Mouse (Mus musculus): ENCODE measurements around the gene Aars. TPM values are rescaled to one million over a fixed set of nuclear protein-coding genes. Genes with fewer than 3 reads are reported as not detected.
A peak's percentile ranks its signal among the peaks of the same experiment; 100 is the strongest.
"Not testable (repeated sequence)": the region's sequence is repeated elsewhere in the genome, so short reads cannot be mapped to it uniquely, and the experiment has no call there.

Aars gene
- polyA plus RNA-seq, 1 experiment = 30.3 TPM

- no peak for DNase-seq (ENCODE audit: low spot score)
These were observed 21.0 kb downstream of the Aars start for GRCm38 (mm10) chr8:111053827-111054518.

- no peak for DNase-seq (ENCODE audit: low spot score)
These were observed 22.2 kb downstream of the Aars start for GRCm38 (mm10) chr8:111055031-111055634.

- DNase-seq (ENCODE audit: low spot score) = no peak
These were observed 22.7 kb downstream of the Aars start for GRCm38 (mm10) chr8:111055661-111056060.

GRCm38 (mm10) chr8:111056158-111056663, 23.3 kb downstream of the Aars start, which contains the start of gene Exosc6:
Gene Exosc6, plus strand, starts transcription at chr8:111056339.
- peak; percentile 88 for DNase-seq (ENCODE audit: low spot score)

GRCm38 (mm10) chr8:111056691-111057293, 23.8 kb downstream of the Aars start:
- DNase-seq (ENCODE audit: low spot score) = peak; percentile 42

- DNase-seq (ENCODE audit: low spot score) = no peak
These were observed 26.1 kb downstream of the Aars start for GRCm38 (mm10) chr8:111058946-111059572.

GRCm38 (mm10) chr8:111061688-111062071, 28.7 kb downstream of the Aars start:
- no peak for DNase-seq (ENCODE audit: low spot score)

GRCm38 (mm10) chr8:111062072-111062757, 29.3 kb downstream of the Aars start:
- DNase-seq (ENCODE audit: low spot score) = peak; percentile 59

GRCm38 (mm10) chr8:111062893-111063292, 29.9 kb downstream of the Aars start:
- no peak for DNase-seq (ENCODE audit: low spot score)

GRCm38 (mm10) chr8:111066308-111066707, 33.4 kb downstream of the Aars start:
- DNase-seq (ENCODE audit: low spot score) = no peak

GRCm38 (mm10) chr8:111067439-111067838, 34.5 kb downstream of the Aars start:
- no peak for DNase-seq (ENCODE audit: low spot score)

- not testable (repeated sequence) for DNase-seq (ENCODE audit: low spot score)
These were observed 35.7 kb downstream of the Aars start for GRCm38 (mm10) chr8:111068660-111069059.

GRCm38 (mm10) chr8:111075926-111076325, 43.0 kb downstream of the Aars start:
- no peak for DNase-seq (ENCODE audit: low spot score)

GRCm38 (mm10) chr8:111079461-111079860, 46.5 kb downstream of the Aars start:
- DNase-seq (ENCODE audit: low spot score) = no peak

GRCm38 (mm10) chr8:111079861-111080271, 46.9 kb downstream of the Aars start:
- no peak for DNase-seq (ENCODE audit: low spot score)

GRCm38 (mm10) chr8:111081580-111082258, 48.8 kb downstream of the Aars start:
- DNase-seq (ENCODE audit: low spot score) = no peak

GRCm38 (mm10) chr8:111083936-111084335, 51.0 kb downstream of the Aars start:
- DNase-seq (ENCODE audit: low spot score) = not testable (repeated sequence)

GRCm38 (mm10) chr8:111090126-111090525, 57.2 kb downstream of the Aars start:
- DNase-seq (ENCODE audit: low spot score) = peak; percentile 39

- no peak for DNase-seq (ENCODE audit: low spot score)
These were observed 58.8 kb downstream of the Aars start for GRCm38 (mm10) chr8:111091706-111092105.

- not testable (repeated sequence) for DNase-seq (ENCODE audit: low spot score)
These were observed 59.4 kb downstream of the Aars start, which contains the start of gene Clec18a for GRCm38 (mm10) chr8:111092326-111092725. Gene Clec18a, minus strand, starts transcription at chr8:111092426.

Measured in urinary bladder, adult 2 months (tissue).